8 mouse cellular contexts compared by ENCODE assay signal in genomic region chr7:122945149-122945548, GRCm38 (mm10). TPM values are rescaled to one million over a fixed set of nuclear protein-coding genes. Genes with fewer than 3 reads are reported as not detected.
DNase-seq lines count a peak whose midpoint lies in the region; ATAC-seq and TF ChIP-seq lines count a peak whose summit lies in the region.

No protein-coding gene starts in this region.

- WGBS in heart, embryonic 15.5 days = 0% methylated on average over 1 of the region's 1 CpGs
- WGBS in lung, embryonic 14.5 days = 3% methylated on average over 1 of the region's 1 CpGs

- no peaks in the 10 kb centered on the region for H3K36me3 ChIP-seq in E14TG2a.4 (ENCODE audit: insufficient read depth, low read length)
- no peaks in the 10 kb centered on the region for H3K36me3 ChIP-seq in heart, embryonic 15.5 days
- H3K36me3 ChIP-seq in lung, embryonic 14.5 days (ENCODE audit: insufficient read depth) = no peaks in the 10 kb centered on the region

- peak; percentile 78; the same call in 1 of the 2 replicates for ATAC-seq in erythroblast, adult 5-6 weeks (replicated peaks; ENCODE audit: low FRiP score, poor library complexity, severe bottlenecking)
- ATAC-seq in heart, embryonic 15.5 days (replicated peaks; ENCODE audit: insufficient number of reproducible peaks, insufficient read depth, low FRiP score, low read depth) = peak; percentile 35; the same call in 1 of the 2 replicates
- ATAC-seq in lung, embryonic 14.5 days (ENCODE audit: insufficient read depth) = peak; percentile 71

- TF ChIP-seq CTCF in E14TG2a.4 (conservative IDR thresholded peaks at IDR 0.05; ENCODE audit: low read length) = peak; percentile 91
- peak; percentile 98 for TF ChIP-seq CTCF in layer of hippocampus, adult 2 months (conservative IDR thresholded peaks at IDR 0.05)
- peak; percentile 82 for TF ChIP-seq CTCF in lung, embryonic 14.5 days (IDR thresholded peaks at IDR 0.05; ENCODE audit: low read depth)

- H3K9me3 ChIP-seq in E14TG2a.4 (ENCODE audit: low read length) = no peaks in the 10 kb centered on the region
- H3K9me3 ChIP-seq in heart, embryonic 15.5 days (replicated peaks) = no peaks in the 10 kb centered on the region
- no peaks in the 10 kb centered on the region for H3K9me3 ChIP-seq in lung, embryonic 14.5 days (ENCODE audit: low read depth, low read length)

- DNase-seq in adrenal gland, postnatal 4 days (ENCODE audit: low spot score in 2 of 2) = peak; percentile 40 to 46
- peak; percentile 79 to 91 for DNase-seq in layer of hippocampus, adult 2 months (ENCODE audit: low spot score in 2 of 2)
- DNase-seq in lung, embryonic 14.5 days = peak; percentile 93
- peak; percentile 81 for DNase-seq in retina, postnatal 1 day
- DNase-seq in thymus, postnatal 4 days = peak; percentile 78

- H3K4me2 ChIP-seq in heart, embryonic 15.5 days = no peak overlapping the region
- H3K4me2 ChIP-seq in lung, embryonic 14.5 days = no peak overlapping the region

- H3K27me3 ChIP-seq in E14TG2a.4 (ENCODE audit: insufficient read depth, low read length) = 0 out of 2 replicates have a peak, but pooled peaks cover 3% of the 10 kb centered on the region
- no peaks in the 10 kb centered on the region for H3K27me3 ChIP-seq in heart, embryonic 15.5 days
- H3K27me3 ChIP-seq in lung, embryonic 14.5 days (ENCODE audit: insufficient read depth, low read length) = no peaks in the 10 kb centered on the region

- H3K4me3 ChIP-seq in E14TG2a.4 (replicated peaks; ENCODE audit: low read length) = no peak overlapping the region
- H3K4me3 ChIP-seq in heart, embryonic 15.5 days = no peak overlapping the region
- H3K4me3 ChIP-seq in layer of hippocampus, adult 2 months = no peak overlapping the region
- no peak overlapping the region for H3K4me3 ChIP-seq in lung, embryonic 14.5 days (ENCODE audit: low read depth, low read length)

- no peak overlapping the region for H3K9ac ChIP-seq in heart, embryonic 15.5 days
- no peak overlapping the region for H3K9ac ChIP-seq in lung, embryonic 14.5 days

- H3K27ac ChIP-seq in heart, embryonic 15.5 days = no peak overlapping the region
- H3K27ac ChIP-seq in layer of hippocampus, adult 2 months = no peak overlapping the region
- H3K27ac ChIP-seq in lung, embryonic 14.5 days (ENCODE audit: low read depth) = no peak overlapping the region

- peaks cover 15% of the 10 kb centered on the region for H3K4me1 ChIP-seq in E14TG2a.4 (replicated peaks; ENCODE audit: low read depth, low read length)
- peaks cover 4% of the 10 kb centered on the region; the same call in 1 of the 2 replicates for H3K4me1 ChIP-seq in heart, embryonic 15.5 days (replicated peaks)
- no peaks in the 10 kb centered on the region for H3K4me1 ChIP-seq in lung, embryonic 14.5 days (ENCODE audit: insufficient read depth)

RNA-seq across cellular contexts. Expression of gene Rbbp6, which starts 20.3 kb away (rescaled TPM):
- 10 to 100 TPM; 79.1 to 86.2 TPM for total RNA-seq in adrenal gland, postnatal 4 days (2021)
- total RNA-seq in erythroblast, adult 5-6 weeks (2015; ENCODE audit: low replicate concordance) = 43.8 and 58.1 TPM in 2 replicates
- total RNA-seq in erythroblast, adult 5-6 weeks (2017; ENCODE audit: low replicate concordance) = 27.5 and 29.0 TPM in 2 replicates
- 16.6 and 17.2 TPM in 2 replicates for polyA plus RNA-seq in heart, embryonic 15.5 days (2015; fragmentation: Nextera tagmentation; extraction: Ambion mirVana)
- total RNA-seq in layer of hippocampus, adult 2 months (2021) = 10 to 100 TPM; 70.9 to 78.7 TPM
- 33.2 and 34.0 TPM in 2 replicates for polyA plus RNA-seq in lung, embryonic 14.5 days (2014; fragmentation: Nextera tagmentation; extraction: Ambion mirVana)

Comparison
In these comparisons a context has a peak if more than half of its experiments do, and no peak if none do; other contexts are left out.
1. DNase-seq: peak in every context shown above with its lines; median percentile 93 in lung, embryonic 14.5 days; 85 in layer of hippocampus, adult 2 months; 81 in retina, postnatal 1 day; 78 in thymus, postnatal 4 days; 43 in adrenal gland, postnatal 4 days.